Mouse (Mus musculus): ENCODE data around the gene Ctsj.
"Not testable (repeated sequence)": the region's sequence is repeated elsewhere in the genome, so short reads cannot be mapped to it uniquely, and the experiment has no call there.

DNA sequence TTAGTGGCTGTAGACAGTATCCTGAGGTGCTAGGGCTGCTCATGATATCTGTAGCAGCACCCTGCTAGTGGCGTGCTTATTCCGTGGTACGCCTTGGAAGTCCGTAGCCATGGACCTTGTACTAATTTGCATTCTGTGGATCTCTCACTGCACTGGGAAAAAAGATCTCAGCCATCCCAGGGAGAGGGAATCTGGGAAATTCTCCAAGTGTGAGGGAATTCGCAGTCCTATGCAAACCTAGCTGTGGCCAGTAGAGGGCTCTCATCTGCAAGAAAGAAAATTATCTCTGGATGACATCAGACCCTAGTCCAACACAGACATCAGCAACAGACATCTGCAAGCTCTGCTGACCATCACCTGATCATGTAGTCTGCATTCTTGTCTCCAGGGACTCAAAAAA, 41.8 kb downstream of the Ctsj start:
- not testable (repeated sequence) for TF ChIP-seq CTCF, EP300 (IDR thresholded peaks at IDR 0.05; ENCODE audit: low read depth)

Data from heart, postnatal 0 days (tissue).